Mouse (Mus musculus): ENCODE measurements at regions not wholly inside any gene's neighbourhood (a gene's known extent, or its start where the extent isn't known, plus 50 kb on each side); places are given as distances from the start of the nearest gene placed in this dataset.

DNA sequence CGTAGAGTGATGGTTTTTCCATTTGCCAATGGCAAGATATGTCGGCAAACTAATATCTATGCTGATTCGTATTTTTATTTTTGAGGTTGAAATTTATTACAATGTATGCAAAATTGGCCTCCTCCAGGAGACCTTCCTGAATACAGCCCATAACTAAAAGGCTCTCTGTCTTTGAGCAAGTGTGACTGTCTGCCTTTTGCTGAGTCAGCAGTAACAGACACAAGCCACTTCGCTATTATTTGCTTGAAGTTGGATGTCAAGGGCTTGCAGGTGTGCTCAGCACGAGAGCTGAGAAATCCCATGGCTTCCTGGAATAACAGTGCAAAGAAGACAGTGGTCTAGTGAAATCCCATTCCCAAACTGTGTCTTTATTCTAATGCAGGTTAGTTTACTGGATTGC lies 56.9 kb downstream of the Dmrt2 start:
- DNase-seq (ENCODE audit: low spot score), result no peak

DNA sequence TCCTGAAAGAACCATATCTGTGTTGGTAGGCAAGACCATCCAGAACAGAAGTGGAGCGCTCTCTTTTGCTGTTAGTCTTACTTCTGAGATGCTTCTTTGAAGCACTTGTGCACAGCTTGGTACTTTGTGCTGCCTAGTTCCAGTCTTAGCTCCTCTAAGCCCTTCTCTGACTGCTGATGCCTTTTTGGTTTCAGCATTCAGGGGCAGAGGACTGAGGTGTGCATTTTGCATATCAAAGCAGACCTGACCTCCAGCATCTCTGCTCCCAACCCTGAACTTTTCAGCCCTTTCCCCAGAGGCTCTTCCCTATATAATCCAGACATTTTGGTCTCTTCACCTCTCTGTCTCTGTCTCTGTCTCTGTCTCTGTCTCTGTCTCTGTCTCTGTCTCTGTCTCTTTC lies 57.4 kb downstream of the Dmrt2 start:
- DNase-seq (ENCODE audit: low spot score), result no peak

DNA sequence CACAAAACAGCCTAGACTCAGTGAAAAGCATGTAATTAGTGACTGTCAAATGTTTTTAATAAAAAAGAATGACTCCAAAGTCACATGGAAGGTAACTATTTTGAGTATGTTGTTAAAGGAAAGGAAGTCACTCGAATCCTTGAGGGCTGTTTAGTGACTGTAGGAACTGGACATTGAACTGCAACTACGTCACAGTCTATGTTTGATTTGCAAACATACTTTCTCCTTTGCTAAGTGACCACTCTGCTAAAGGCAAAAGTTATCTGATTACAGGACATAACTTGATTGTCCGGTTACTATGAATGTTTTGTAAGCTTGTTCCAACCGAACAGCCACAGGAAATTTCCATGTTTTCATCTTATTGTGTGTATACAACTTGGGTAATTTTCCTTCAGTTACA lies 106.2 kb downstream of the Dmrt2 start:
- peak; percentile 29 for DNase-seq (ENCODE audit: low spot score)

DNA sequence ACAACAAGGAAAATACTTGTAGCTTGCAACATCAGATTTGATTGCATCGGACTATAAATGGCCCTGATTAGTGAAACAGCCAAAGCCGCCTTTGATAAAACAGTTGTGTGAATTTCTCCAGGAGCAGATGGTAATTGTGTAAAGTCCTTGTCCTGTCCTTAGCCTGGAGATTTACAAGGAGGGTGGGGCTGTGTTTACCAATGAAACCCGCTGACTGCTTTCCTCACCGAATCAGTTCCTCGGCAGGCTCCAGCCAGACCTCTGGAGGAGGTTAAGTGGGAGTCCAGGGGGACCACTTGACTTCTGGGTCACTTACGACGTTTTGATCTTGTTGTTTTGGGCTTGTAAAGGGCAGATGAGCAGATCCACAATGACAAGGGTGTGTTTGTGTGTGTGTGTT lies 107.1 kb downstream of the Dmrt2 start:
- DNase-seq (ENCODE audit: low spot score), result peak; percentile 2

DNA sequence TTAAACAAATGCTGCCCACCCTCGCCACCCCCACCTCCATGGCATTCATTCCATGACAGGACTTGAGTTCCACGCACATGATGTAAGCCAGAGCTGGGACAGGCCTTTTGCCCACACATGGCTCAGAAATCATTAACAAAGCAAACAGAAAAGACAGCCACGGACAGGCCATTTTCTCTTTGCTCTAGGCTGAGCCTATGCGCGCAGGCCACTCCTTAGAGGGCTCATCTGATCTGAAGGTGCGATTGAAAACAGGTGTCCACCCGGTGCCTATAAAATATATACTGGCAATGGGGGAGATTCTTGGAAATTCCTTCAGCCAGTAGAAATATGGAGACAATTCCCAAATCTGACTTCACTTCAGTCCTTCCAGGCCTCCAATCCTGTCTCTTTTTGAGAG lies 109.1 kb downstream of the Dmrt2 start:
- DNase-seq (ENCODE audit: low spot score), result no peak

DNA sequence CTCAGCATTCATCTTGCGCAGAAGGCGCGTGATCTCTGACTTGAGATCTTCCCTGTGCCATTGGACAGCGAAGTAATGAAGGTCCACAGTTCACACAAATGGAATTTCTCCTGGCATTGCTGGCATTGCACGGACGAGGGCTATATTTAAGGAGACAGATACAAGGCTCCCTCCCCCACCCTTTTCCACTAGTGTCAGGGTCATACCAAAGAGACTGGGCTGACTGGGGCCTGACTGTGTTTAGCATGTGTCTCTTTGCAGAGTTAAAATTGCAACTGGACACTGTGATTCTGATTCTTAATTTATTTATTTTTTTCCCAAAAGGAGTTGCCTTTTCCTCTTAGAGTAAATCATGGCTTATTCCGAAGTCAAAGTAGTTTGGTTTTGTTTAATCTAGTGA lies 130.5 kb downstream of the Dmrt2 start:
- no peak for DNase-seq (ENCODE audit: low spot score)

DNA sequence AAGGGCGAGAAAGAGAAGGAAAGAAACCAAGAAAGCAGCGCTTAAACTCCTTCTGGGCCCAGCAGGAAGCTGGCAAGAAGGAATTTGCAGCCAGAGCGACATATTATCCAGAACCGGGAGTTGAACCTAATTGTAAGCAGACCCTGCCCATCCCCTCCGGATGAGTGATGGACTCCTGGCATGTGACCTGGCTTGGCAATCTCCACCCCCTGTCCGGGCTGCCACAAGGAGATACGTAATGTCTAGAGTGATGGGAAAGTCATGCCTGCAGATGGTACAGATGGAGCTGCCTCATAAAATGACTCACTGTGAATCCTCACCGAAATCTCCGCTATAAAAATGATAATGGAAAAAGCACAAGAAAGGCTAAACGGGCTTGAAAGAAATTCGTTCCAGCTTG lies 133.1 kb downstream of the Dmrt2 start:
- no peak for DNase-seq (ENCODE audit: low spot score)

DNA sequence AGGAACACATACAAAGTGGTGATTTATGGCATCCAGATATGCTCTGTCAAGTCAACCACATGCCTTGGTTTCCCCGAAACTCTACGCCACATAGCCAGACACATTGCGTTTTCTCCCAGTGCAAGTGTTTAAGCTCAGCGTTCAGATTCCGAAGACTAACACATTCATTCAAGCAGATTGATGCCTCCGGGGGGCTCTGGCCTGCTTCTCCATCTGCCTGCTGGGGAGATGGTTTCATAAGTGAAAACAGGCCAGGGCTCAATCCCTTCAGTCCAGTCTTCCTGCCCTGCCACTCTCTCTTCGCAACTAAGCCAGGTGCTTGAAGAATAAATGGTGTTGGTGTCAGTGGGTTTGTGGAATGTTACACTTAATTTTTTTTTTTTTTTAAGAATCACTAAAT lies 141.4 kb downstream of the Dmrt2 start:
- no peak for DNase-seq (ENCODE audit: low spot score)

DNA sequence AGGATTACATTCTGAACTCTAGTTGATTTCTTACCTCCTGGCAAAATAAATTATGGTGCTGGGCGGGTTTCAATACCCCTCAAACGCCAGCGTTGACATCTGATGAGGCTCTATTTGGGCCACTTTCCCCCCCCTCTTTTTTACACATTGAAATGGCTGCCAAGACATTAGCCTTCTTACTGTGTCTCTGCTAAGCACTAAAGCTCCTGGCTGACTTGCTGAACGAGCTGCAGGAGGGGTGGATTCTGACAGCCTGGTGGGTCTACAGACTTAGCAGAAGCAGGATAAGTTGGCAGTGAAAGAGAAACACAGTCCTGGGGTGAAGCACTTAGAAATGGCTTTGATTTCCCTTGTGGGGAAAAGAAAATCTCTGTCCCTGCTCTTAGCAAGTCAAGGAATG lies 172.9 kb downstream of the Dmrt2 start:
- DNase-seq (ENCODE audit: low spot score), result no peak

DNA sequence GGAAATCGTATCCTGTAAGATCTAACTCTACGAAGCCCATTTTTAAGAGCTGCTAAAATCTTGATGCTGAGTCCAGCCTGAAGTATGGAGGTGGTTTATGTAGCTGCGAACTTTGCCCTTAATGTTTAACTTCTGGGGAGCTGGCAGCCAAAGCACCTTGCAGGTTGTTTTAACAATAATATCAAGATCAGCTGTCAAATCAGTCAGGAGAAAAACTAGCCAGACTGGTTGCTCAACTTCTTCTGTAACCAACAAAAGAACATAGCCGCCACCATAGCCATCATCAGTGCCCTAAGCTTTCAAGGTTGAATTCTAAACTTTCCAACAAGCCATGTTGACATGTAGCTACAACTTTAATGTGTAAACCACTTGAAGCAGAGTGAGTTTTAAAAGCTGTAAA lies 184.1 kb downstream of the Dmrt2 start:
- DNase-seq (ENCODE audit: low spot score), result peak; percentile 54

DNA sequence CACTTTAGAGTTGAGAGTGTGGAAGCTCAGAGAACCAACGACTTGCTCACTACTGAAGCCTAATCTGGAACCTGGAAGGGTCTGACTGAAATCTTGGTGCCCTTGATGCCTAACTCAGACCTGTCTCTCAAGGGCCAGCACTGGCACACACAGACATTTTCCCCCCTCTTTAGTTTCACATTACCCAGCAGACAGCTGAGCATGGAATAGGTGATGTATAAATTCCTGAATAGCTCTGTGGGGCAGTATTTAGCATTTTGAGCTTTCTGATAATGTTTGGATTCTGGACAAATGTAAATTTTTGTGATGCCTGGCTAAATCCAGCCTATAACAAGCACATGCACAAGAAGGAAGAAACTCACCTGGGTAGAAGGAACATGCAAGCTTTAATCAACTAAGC lies 191.1 kb downstream of the Dmrt2 start:
- DNase-seq (ENCODE audit: low spot score), result no peak

DNA sequence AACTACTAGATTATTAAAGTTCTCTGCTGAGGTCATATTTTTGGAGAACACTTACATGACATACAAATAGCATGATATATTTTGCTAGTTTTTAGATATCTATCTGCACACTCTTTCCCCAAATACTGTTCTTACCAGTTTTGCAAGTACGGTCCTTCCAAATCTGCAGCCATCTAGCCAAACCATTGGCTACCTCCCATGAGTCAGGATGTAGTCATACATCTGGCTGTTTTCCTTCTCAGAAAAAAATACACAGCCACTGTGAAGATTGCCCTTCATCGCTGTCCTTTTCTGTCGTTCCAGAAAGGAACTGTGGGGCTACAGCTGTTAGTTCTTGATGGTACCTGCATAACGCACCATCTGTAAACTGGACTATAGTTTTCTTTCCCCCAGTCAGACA lies 234.5 kb downstream of the Dmrt2 start:
- DNase-seq (ENCODE audit: low spot score), result no peak

DNA sequence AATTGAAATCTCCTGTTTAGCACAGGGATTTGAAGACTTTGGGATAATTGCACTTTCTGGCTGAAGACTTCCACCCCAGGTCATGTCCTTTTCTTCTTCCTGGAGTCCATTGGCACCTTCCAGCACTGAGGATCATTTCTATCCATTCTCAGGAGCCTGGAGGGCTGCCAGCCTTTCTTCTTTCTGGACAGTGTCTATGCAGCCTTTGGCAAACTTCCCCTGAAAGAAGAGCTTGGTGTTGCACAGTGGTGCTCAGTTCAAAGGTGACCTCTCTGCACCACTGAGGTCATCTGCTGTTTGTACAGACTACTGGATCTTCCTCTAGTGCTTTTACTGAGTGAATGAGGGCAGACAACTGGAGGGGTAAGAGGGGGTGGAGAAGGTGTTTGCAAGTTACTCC lies 249.8 kb downstream of the Dmrt2 start:
- no peak for DNase-seq (ENCODE audit: low spot score)

DNA sequence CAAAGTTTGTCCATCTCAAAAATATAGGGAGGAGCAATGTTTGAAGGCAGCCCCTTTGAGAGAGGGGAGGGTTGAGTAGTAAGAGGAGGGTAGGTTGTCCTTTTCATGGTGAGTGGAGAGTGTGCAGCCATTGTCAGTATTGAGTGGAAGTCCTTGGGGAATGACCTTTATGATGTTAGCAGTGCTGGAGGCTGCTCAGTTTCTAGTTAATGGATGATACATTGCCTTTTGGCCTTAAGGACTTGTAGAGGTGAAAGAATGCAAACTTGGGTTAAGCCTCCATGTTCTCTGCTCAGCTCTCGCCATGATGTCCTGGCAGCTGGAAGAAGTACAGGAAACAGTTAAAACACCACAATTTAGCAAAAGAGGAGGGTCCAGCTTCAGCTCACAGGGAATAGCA lies 250.6 kb downstream of the Dmrt2 start:
- no peak for DNase-seq (ENCODE audit: low spot score)

DNA sequence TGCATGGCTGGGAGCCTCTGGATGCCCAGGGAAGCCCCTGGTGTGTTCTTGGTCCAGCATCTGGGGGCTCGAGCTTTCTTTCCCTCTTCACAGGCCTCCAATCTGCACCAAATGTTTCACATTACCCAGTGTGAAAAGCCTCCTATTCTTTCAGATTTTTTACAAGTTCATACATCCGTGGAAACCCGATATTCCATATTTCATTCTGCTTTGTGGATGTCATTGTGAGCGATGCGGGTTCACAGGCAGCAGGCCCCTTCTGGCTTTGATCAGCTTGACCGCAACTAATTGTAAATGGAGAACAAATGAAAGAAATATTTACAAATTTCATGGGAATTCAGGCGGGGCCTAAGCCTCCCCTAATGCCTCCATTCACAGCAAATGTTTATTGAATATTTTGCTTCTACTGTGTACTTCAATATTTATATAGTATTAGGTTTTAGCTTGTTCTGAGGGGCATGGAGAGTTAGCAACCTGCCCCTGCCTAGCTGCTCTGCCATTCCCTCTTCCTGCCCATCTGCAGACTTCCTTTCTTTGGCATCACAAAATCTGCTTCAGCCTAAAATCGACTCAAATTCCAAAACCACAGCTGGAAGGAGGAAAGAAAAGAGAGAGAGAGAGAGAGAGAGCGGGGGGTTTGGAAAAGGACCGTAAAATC lies 251.6 kb downstream of the Dmrt2 start:
- DNase-seq (ENCODE audit: low spot score), result no peak

DNA sequence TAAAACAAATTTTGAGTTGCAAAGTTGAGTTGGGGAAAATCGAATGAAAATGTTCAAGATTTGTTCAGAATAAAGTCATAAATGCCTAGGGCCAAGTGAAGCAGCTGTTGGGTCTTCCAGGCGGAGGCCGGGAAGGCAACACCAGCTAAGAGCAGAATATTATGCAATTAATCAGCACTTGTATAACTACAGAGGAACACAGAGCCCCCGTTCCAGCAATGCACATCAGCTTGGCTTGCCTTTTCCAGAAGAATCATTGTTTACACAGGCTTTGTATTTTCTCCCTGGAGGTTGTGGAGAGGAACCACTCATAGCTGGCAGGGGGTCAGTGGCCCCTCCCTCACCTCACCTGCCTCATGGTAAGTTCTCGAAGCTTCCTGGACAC lies 252.2 kb downstream of the Dmrt2 start:
- no peak for DNase-seq (ENCODE audit: low spot score)

DNA sequence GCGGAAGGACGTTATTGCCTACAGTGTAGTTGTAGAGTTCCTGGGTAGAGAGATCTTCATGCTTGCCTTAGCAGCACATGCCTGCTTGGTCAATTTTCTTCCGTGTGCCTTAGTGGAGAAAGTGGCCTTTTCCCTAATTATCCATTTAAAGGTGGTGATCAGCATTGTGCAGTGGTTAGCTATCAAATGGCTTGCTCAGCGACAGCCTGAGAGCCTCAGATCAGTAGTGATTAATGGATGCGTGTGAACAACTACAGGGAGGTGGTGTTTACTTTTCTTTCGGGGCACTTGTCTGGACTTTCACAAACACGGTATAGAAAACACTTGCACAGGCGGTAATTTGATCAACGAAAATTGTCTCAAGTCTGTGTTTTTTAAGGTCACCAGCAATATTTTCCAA lies 255.0 kb downstream of the Dmrt2 start:
- no peak for DNase-seq (ENCODE audit: low spot score)

DNA sequence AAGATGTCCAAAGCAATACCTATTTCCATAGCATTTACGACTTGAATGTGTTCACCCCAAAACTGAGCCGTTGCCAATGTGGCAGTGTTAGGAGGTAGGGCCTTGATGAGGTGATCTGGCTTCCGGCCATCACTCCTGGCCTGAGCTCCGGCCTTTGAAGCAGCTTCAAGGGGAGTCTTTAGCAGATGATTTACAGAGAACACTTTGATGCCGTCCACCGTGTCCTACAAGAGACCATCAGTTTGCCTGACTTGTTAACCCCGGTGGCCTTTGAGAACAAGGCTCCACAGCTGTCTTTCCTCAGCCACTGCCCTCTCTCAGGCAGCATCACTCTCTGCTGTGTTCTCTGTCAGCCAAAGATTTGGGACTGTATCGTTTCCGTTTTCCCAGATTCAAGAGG lies 265.1 kb downstream of the Dmrt2 start:
- DNase-seq (ENCODE audit: low spot score), result no peak

DNA sequence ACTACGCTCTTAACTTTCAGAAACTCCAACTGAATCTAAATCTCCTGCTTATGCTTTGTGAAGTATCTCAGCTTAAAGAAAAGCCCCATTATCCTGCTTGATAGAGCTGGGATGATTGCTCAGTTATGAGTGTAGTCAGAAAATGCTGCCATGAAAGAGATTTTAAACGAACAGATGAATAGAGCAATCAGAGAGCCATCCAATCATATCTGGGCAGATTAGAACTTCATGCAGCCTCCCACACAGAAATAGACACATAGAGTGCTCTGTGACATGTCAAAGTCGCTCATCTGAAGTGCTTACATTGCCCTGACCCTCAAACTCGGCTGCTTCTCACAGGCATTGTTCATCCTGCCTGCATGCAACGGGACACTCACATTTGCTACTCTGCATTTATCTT lies 299.0 kb downstream of the Dmrt2 start:
- no peak for DNase-seq (ENCODE audit: low spot score)

DNA sequence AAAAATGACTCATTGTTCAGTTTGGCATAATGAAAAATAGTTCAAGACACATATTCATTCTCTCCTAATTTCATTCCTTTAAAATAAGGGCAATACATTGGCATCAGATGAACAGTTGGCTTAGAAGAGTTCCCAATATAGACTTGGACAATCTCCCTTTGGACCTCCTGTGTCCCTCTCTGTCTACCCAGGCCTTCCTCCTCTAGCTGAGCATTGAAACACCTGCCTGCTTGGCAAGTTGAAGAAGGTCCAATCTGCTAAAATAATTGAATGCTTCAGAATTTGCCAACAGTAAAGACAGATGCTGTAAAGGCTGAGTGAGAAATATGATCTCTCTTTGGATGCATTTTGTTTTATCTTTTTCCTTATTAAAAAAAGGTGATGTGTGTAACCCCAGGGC lies 303.0 kb downstream of the Dmrt2 start:
- no peak for DNase-seq (ENCODE audit: low spot score)

DNA sequence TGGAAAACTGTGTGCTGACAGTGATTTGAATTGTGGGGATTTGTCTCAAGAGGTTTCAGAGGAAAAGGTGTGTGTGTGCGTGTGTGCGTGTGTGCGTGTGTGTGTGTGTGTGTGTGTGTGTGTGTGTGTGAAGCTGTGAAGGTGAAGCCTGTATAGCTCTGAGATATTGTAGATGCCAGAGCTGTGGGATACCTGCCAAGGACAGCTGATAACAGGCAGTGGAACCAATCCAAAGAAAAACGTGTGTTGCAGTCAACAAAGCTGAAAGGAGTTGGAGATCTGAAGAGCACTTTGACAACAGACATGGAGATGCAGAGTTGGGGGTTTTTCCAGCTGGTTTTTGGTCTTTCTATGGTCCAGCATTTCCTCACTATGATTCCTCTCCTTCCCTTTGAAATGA lies 308.1 kb downstream of the Dmrt2 start:
- no peak for DNase-seq (ENCODE audit: low spot score)

DNA sequence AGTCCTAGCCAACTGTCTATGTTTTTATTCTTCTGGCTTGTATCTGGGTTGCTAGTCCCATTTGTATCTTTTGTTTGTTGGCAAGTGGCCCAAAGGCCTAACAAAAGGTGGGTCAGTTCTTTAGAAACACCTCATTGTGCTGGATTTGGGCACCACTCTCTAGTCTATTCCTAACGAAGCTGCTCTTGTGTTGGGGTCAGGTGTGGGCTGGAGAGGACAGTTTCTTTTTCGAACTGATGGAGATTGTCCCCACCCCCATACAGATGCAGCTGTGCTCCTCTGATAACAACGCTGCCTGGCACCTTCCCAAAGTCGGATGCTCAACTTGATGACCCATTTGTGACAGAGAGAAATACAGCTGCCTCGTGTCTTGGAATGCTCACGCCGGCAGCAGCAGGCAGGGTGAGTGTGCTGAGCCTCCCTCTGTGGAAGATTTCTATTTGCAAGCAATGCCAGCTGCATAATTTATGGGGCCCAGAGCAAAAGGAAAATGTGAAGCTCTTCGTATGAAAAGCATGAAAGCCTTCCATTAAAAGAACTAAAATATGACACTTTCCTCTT lies 342.5 kb downstream of the Dmrt2 start:
- DNase-seq (ENCODE audit: low spot score), result no peak

DNA sequence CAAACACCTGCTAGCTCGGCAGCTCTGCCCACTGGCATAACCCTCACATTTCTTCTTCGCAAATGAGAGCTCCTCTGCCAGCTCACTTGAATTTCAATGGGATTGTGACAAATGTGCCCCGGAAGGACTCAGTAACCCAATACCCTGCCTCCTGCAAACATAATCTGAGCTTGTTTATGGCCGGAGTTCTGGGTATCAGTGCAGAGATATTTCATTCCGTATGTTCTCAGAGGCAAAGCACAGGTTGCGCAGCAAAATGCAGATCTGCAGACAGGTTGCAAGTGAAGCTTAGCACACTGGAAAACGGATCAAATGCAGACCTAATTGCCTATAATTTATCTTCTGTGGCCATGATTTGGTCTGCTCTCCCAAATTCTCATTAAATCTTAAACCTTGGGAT lies 348.9 kb downstream of the Dmrt2 start:
- DNase-seq (ENCODE audit: low spot score), result no peak

DNA sequence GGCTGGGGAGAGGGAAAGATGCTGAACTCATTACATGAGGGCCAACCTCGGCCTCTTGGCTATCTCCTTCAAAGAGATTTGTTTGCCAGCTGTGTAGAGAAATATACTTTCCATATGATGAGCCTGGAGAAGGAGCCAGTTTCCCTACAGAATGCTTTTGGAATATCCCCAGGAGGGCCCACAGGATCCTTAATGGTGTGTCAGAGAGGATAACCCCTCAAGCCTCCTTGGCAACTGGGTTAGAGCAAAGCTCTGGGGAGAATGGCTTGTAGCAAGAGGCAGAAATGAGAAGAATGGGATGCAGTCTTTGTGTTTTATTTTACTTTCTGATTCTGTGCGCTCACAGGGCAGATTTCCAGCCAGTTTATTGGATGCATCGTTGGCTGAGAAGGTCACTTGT lies 353.9 kb downstream of the Dmrt2 start:
- no peak for DNase-seq (ENCODE audit: low spot score)

DNA sequence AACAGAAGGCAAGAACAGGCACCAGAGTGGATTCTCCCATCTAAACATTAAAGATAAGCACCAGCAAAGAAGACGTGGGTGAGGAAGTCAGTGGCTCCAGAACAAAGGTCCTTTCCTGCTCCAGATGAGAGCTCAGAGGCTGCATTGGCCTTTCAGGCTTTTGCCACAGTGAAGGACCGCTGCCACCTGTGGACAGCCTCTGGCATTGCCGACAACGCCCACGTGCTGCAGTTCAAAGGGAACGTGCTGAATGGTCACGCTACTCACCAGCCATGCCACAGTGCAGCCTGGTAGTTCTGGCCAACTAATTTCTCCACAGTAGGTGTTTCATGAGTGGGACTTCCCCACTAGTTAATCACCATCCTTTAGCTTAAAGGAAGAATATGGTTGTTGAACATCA lies 365.1 kb downstream of the Dmrt2 start:
- peak; percentile 12 for DNase-seq (ENCODE audit: low spot score)

All from lung, postnatal 25 days (tissue).